Mouse (Mus musculus) kidney, embryonic 15.5 days (tissue): ENCODE data around the gene Dmrt2. TPM values are rescaled to one million over a fixed set of nuclear protein-coding genes. Genes with fewer than 3 reads are reported as not detected.

Experiments used
- ATAC-seq: fragments of 200-750 bp; cut with Nextera tagmentation; replicated peaks from 2 replicates; pipeline ENCODE4 v1.8.0; 2017; ENCODE audit warnings: moderate TSS enrichment; ENCODE audit not compliant: low FRiP score
- H3K27ac ChIP-seq: fragments of 300-500 bp; sonication (generic); 2 replicates; pipeline ENCODE4 v1.5.1; 2015; ENCODE audit warnings: mild to moderate bottlenecking, inconsistent platforms
- H3K27me3 ChIP-seq: fragments of 300-500 bp; sonication (generic); 2 replicates; pipeline ENCODE4 v1.6.1; 2015; ENCODE audit warnings: inconsistent platforms
- H3K36me3 ChIP-seq: fragments of 300-500 bp; sonication (generic); 2 replicates; pipeline ENCODE4 v1.6.1; 2015; ENCODE audit warnings: inconsistent platforms
- H3K4me1 ChIP-seq: fragments of 300-500 bp; sonication (generic); 2 replicates; pipeline ENCODE4 v1.6.1; 2015; ENCODE audit warnings: inconsistent platforms
- H3K4me2 ChIP-seq: fragments of 300-500 bp; sonication (generic); 2 replicates; pipeline ENCODE4 v1.6.1; 2015; ENCODE audit warnings: moderate library complexity, mild to moderate bottlenecking, inconsistent platforms
- H3K4me3 ChIP-seq: fragments of 300-500 bp; sonication (generic); replicated peaks from 2 replicates; pipeline ENCODE4 v1.5.1; 2015; ENCODE audit warnings: mild to moderate bottlenecking, inconsistent platforms
- H3K9ac ChIP-seq: fragments of 300-500 bp; sonication (generic); 2 replicates; pipeline ENCODE4 v1.6.1; 2015; ENCODE audit warnings: mild to moderate bottlenecking, inconsistent platforms
- H3K9me3 ChIP-seq: fragments of 300-500 bp; sonication (generic); replicated peaks from 2 replicates; pipeline ENCODE4 v1.6.1; 2016; ENCODE audit warnings: inconsistent platforms
- WGBS: fragments of 180-500 bp; shearing (Covaris S2); methylation state at CpG from one replicate; pipeline ENCODE4 v1.1.7; 2015; ENCODE audit warnings: mixed read lengths; 5-methylcytosine and 5-hydroxymethylcytosine counted together
- polyA plus RNA-seq: library from polyadenylated mRNA; unstranded; fragments of >200 nt; fragmentation: Nextera tagmentation; extraction: Ambion mirVana; gene quantifications from 2 replicates; pipeline ENCODE4 v1.2.1, GENCODE M21; 2015

Gene Dmrt2
- polyA plus RNA-seq, 1 experiment from 2014 or later = 2.1 TPM

DNA sequence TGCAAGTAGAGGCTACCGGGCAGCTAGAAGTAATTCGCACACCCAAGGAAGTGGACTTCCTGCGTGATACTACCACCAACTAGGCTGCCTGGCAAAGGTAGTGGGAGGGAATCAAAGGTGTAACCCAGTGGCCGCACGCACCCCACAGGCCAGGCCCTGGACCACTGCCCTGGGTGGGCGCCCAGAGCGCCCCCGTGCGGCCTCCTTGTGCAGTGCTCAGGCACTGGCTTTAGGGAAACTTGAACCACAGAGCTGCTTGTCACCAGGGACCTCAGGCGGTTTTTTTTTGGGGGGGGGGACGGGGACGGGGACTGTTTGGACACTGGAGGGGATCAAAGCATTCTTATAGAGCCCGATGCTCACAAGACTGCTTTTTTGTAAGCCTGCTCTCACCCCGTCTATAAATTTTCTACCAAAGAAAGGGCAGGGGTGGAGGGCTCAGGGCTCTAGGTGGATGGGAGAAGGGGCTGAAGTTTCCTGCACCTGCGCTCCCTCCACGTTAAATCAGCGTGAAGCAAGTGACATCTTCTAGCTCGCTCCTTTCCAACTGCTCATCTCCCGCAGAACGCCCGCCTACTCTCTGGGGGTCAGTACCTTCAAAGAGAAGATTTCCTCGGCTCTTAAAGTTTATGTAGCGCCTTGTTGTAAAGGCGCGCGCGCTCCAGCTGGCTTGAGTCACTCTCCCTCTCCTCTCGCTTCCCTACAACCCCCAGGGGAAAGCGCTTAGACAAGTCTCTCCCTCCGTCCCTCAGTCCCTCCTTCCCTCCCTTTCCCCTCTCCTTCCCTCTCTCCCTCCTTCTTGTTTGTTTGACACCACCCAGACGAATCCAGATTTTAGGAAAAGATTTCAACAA lies 6.5 kb upstream of the Dmrt2 start:
- Histone ChIP-seq H3K4me3 (no peak overlapping the region), H3K27ac (no peak overlapping the region), H3K4me1 (peaks cover 10% of the 10 kb centered on the region; the same call in 1 of the 2 replicates), H3K9me3 (no peaks in the 10 kb centered on the region), H3K27me3 (peaks cover 97% of the 10 kb centered on the region), H3K36me3 (no peaks in the 10 kb centered on the region), H3K4me2 (peak overlapping the region; percentile 26), H3K9ac (no peak overlapping the region)
- no peak for ATAC-seq
- WGBS = 2% methylated on average over 31 of the region's 31 CpGs

- 17% methylated on average over 4 of the region's 4 CpGs for WGBS
- H3K4me1 ChIP-seq = peaks cover 23% of the 10 kb centered on the region
- H3K4me2 ChIP-seq = no peak overlapping the region
- ATAC-seq = no peak
- H3K36me3 ChIP-seq = no peaks in the 10 kb centered on the region
- H3K9me3 ChIP-seq = no peaks in the 10 kb centered on the region
- H3K4me3 ChIP-seq = no peak overlapping the region
- H3K27me3 ChIP-seq = peaks cover 97% of the 10 kb centered on the region
- no peak overlapping the region for H3K9ac ChIP-seq
- H3K27ac ChIP-seq = no peak overlapping the region
Measured at GRCm38 (mm10) chr19:25667836-25668235, 4.4 kb upstream of the Dmrt2 start.

GRCm38 (mm10) chr19:25669593-25670248 lies 2.5 kb upstream of the Dmrt2 start:
- H3K9ac ChIP-seq = no peak overlapping the region
- H3K27ac ChIP-seq = no peak overlapping the region
- WGBS = 5% methylated on average over 3 of the region's 3 CpGs
- no peak overlapping the region for H3K4me3 ChIP-seq
- no peaks in the 10 kb centered on the region for H3K9me3 ChIP-seq
- no peaks in the 10 kb centered on the region for H3K36me3 ChIP-seq
- peaks cover 100% of the 10 kb centered on the region for H3K27me3 ChIP-seq
- H3K4me2 ChIP-seq = no peak overlapping the region
- ATAC-seq = no peak
- H3K4me1 ChIP-seq = peaks cover 35% of the 10 kb centered on the region

GRCm38 (mm10) chr19:25670571-25671285 lies 1.5 kb upstream of the Dmrt2 start:
- Histone ChIP-seq H3K27me3 (peaks cover 100% of the 10 kb centered on the region), H3K9me3 (no peaks in the 10 kb centered on the region)
- 2% methylated on average over 17 of the region's 17 CpGs for WGBS

DNA sequence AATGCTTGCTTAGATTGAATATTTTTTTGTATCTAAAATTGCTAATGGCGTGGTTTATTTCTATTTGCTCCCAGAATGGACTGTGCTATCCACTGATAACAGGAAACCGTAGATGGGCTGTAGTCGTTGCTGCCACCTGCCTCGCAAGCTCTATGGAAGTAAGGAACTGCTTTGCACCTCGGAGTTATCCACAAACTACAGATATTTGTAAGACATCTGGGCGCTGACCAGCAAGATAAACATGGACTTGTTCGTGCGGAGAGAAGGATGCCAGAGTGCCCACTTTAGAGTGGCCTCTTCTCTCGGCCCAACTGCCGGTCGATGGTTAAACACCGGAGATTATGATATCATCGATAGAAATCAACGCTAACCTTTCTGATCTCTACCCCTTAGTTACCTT lies 530 bp upstream of the Dmrt2 start:
- Histone ChIP-seq H3K4me2 (peak overlapping the region; percentile 73), H3K4me3 (peak overlapping the region; percentile 45), H3K9me3 (no peaks in the 10 kb centered on the region), H3K27ac (no peak overlapping the region), H3K27me3 (peaks cover 100% of the 10 kb centered on the region), H3K9ac (no peak overlapping the region), H3K4me1 (peaks cover 24% of the 10 kb centered on the region), H3K36me3 (no peaks in the 10 kb centered on the region)
- under 1% methylated on average over 14 of the region's 14 CpGs for WGBS
- ATAC-seq = peak; percentile 15; the same call in 1 of the 2 replicates

More at GRCm38 (mm10) chr19:25670571-25671285, 1.5 kb upstream of the Dmrt2 start:
- no peak for ATAC-seq
- no peak overlapping the region for H3K4me2 ChIP-seq
- H3K4me1 ChIP-seq = peaks cover 31% of the 10 kb centered on the region
- H3K9ac ChIP-seq = no peak overlapping the region
- no peak overlapping the region for H3K4me3 ChIP-seq
- H3K36me3 ChIP-seq = no peaks in the 10 kb centered on the region
- no peak overlapping the region for H3K27ac ChIP-seq

- 1% methylated on average over 66 of the region's 66 CpGs for WGBS
- peak overlapping the region; percentile 73 for H3K4me2 ChIP-seq
Measured at GRCm38 (mm10) chr19:25673224-25674055, 1.2 kb downstream of the Dmrt2 start.

DNA sequence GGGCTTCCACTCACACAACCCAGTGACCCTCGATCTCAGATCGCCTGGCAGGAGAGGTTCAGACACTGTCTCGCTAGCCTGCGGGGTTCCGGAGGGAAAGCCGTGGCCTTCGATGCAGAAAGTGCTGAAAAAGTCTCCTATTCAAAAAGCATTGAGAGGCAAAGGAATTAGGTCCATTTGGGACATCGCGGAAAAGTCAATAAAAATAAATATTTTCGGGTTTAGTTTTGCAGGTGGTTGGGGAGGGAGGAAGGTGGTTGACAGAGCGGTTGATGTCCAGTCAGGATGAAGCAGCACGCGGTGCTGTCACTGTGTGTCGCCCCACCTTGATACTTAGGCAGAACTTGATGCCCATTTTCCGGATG lies 1.8 kb downstream of the Dmrt2 start:
- Histone ChIP-seq H3K36me3 (no peaks in the 10 kb centered on the region), H3K27ac (no peak overlapping the region), H3K9ac (no peak overlapping the region), H3K27me3 (peaks cover 99% of the 10 kb centered on the region), H3K4me1 (peaks cover 24% of the 10 kb centered on the region), H3K9me3 (no peaks in the 10 kb centered on the region), H3K4me2 (peak overlapping the region; percentile 73), H3K4me3 (peak overlapping the region; percentile 45)
- no peak for ATAC-seq
- WGBS = under 1% methylated on average over 15 of the region's 15 CpGs

More at GRCm38 (mm10) chr19:25673224-25674055, 1.2 kb downstream of the Dmrt2 start:
- no peak overlapping the region for H3K27ac ChIP-seq
- peak overlapping the region; percentile 45 for H3K4me3 ChIP-seq
- no peaks in the 10 kb centered on the region for H3K9me3 ChIP-seq
- no peak overlapping the region for H3K9ac ChIP-seq
- H3K4me1 ChIP-seq = peaks cover 24% of the 10 kb centered on the region
- peaks cover 99% of the 10 kb centered on the region for H3K27me3 ChIP-seq
- H3K36me3 ChIP-seq = no peaks in the 10 kb centered on the region
- ATAC-seq = no peak

DNA sequence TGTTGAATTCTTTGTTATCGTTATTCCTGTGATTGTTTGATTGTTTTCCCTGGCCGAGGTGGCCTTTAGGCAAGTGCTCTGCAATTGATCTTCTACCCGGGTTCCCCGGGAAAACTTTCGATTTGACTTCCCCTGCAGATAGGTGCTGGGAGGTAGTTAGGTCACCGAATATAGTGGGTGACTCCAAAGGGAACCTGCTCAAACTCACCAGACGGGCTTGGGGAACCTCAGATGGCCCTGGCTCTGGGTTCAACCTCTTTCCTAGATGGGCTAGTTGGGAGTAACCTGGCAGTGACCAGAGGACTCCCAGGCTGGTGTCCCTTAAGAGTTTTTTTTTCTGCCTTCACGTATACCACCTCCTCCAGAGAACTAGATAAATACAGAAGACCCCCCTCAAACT lies 2.5 kb downstream of the Dmrt2 start:
- Histone ChIP-seq H3K27ac (no peak overlapping the region), H3K9ac (no peak overlapping the region), H3K36me3 (no peaks in the 10 kb centered on the region), H3K4me1 (peaks cover 24% of the 10 kb centered on the region), H3K9me3 (no peaks in the 10 kb centered on the region), H3K27me3 (peaks cover 98% of the 10 kb centered on the region), H3K4me2 (no peak overlapping the region), H3K4me3 (no peak overlapping the region)
- WGBS = 1% methylated on average over 8 of the region's 8 CpGs
- no peak for ATAC-seq

- Histone ChIP-seq H3K4me2 (no peak overlapping the region), H3K4me3 (no peak overlapping the region), H3K9me3 (no peaks in the 10 kb centered on the region), H3K36me3 (no peaks in the 10 kb centered on the region), H3K27ac (no peak overlapping the region), H3K4me1 (peaks cover 24% of the 10 kb centered on the region), H3K9ac (no peak overlapping the region), H3K27me3 (peaks cover 98% of the 10 kb centered on the region)
- WGBS = 6% methylated on average over 9 of the region's 9 CpGs
- ATAC-seq = no peak
Measured at GRCm38 (mm10) chr19:25675866-25676440, 3.7 kb downstream of the Dmrt2 start.

DNA sequence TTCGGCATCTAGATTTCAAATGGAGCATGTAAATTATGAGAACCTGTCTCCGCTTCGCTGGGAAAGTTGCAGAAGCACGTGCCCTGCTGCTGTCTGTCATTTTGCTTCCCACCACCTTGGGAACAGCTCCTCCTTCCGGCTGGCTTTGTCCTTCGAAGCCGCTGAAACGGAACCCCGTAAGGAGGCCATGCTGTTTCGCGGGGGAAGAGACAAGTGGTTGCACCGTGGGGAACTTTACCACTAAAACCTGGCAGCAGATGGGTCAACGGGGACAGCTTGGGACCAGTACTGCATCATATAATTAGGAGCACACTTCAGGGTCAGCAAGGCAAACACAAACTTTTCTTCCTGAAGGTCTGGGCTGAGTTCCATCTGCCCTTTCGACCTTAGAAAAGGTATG lies 26.6 kb downstream of the Dmrt2 start:
- WGBS = 78% methylated on average over 14 of the region's 14 CpGs
- no peak for ATAC-seq
- Histone ChIP-seq H3K36me3 (no peaks in the 10 kb centered on the region), H3K4me1 (no peaks in the 10 kb centered on the region), H3K9ac (no peak overlapping the region), H3K9me3 (no peaks in the 10 kb centered on the region), H3K4me3 (no peak overlapping the region), H3K4me2 (no peak overlapping the region), H3K27me3 (no peaks in the 10 kb centered on the region), H3K27ac (no peak overlapping the region)

DNA sequence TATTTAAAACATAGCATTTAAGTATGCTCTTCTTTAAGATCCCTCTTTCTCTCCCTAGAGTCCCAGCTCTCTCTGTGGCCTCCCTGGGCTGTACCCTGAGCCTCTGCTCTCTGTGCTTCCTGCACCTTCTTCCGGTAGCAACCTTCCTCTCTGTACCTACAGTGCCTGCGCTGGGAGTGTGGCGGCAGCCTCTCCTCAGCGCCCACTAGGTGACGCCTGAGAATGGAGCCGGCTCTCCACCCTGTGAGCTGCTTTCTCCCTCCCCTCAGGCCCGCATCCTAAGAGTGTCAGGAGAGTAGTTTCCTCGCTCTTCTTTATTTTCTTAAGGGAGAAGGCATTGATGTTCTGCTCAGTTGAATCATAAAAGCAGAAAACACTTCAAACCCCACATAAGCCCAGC lies 41.2 kb downstream of the Dmrt2 start:
- Histone ChIP-seq H3K4me1 (no peaks in the 10 kb centered on the region), H3K9ac (no peak overlapping the region), H3K4me3 (no peak overlapping the region), H3K36me3 (no peaks in the 10 kb centered on the region), H3K4me2 (no peak overlapping the region), H3K27ac (no peak overlapping the region), H3K9me3 (no peaks in the 10 kb centered on the region), H3K27me3 (0 out of 2 replicates have a peak, but pooled peaks cover 5% of the 10 kb centered on the region)
- WGBS = 7% methylated on average over 8 of the region's 8 CpGs
- ATAC-seq = peak; percentile 79; the same call in 1 of the 2 replicates
